In genomic region chr11:95631301-95631700, GRCm38 (mm10) we compare ENCODE assay signal across 12 mouse cellular contexts. TPM values are rescaled to one million over a fixed set of nuclear protein-coding genes. Genes with fewer than 3 reads are reported as not detected.
DNase-seq lines count a peak whose midpoint lies in the region; ATAC-seq lines count a peak whose summit lies in the region.
"Had no signal": no experiment of that assay in that cellular context is flagged by ENCODE, and none has a peak within 500 bp of the region (broad histone marks: within the 10 kb centered on the region; RNA-seq: fewer than 3 reads in every experiment).

No protein-coding gene starts in this region.

- peak overlapping the region; percentile 19; the same call in 1 of the 2 replicates for H3K4me3 ChIP-seq in embryonic facial prominence, embryonic 10.5 days
- H3K4me3 ChIP-seq in embryonic facial prominence, embryonic 13.5 days: no peak overlapping the region
- H3K4me3 ChIP-seq in limb, embryonic 15.5 days: no peak overlapping the region
- H3K4me3 ChIP-seq: hindbrain, embryonic 15.5 days; liver, embryonic 13.5 days had no signal

- 0 out of 2 replicates have a peak overlapping the region, but pooled peaks have one; percentile 16 for H3K4me2 ChIP-seq in embryonic facial prominence, embryonic 13.5 days
- no peak overlapping the region for H3K4me2 ChIP-seq in limb, embryonic 15.5 days
- H3K4me2 ChIP-seq: hindbrain, embryonic 15.5 days; liver, embryonic 13.5 days had no signal

- no peaks in the 10 kb centered on the region for H3K36me3 ChIP-seq in embryonic facial prominence, embryonic 10.5 days (replicated peaks)
- H3K36me3 ChIP-seq in embryonic facial prominence, embryonic 13.5 days: no peaks in the 10 kb centered on the region
- no peaks in the 10 kb centered on the region for H3K36me3 ChIP-seq in limb, embryonic 15.5 days
- H3K36me3 ChIP-seq: hindbrain, embryonic 15.5 days; liver, embryonic 13.5 days had no signal

- no peaks in the 10 kb centered on the region for H3K9me3 ChIP-seq in embryonic facial prominence, embryonic 10.5 days
- H3K9me3 ChIP-seq in embryonic facial prominence, embryonic 13.5 days: no peaks in the 10 kb centered on the region
- H3K9me3 ChIP-seq in limb, embryonic 15.5 days: no peaks in the 10 kb centered on the region
- H3K9me3 ChIP-seq: hindbrain, embryonic 15.5 days; liver, embryonic 13.5 days had no signal

- H3K27me3 ChIP-seq in embryonic facial prominence, embryonic 10.5 days (replicated peaks; ENCODE audit: low read depth, poor library complexity, severe bottlenecking): peaks cover 37% of the 10 kb centered on the region
- 0 out of 2 replicates have a peak, but pooled peaks cover 8% of the 10 kb centered on the region for H3K27me3 ChIP-seq in embryonic facial prominence, embryonic 13.5 days
- peaks cover 15% of the 10 kb centered on the region for H3K27me3 ChIP-seq in limb, embryonic 15.5 days

- H3K9ac ChIP-seq in embryonic facial prominence, embryonic 13.5 days: no peak overlapping the region
- no peak overlapping the region for H3K9ac ChIP-seq in limb, embryonic 15.5 days
- H3K9ac ChIP-seq: hindbrain, embryonic 15.5 days; liver, embryonic 13.5 days had no signal

- 42% methylated on average over 4 of the region's 4 CpGs for WGBS in embryonic facial prominence, embryonic 10.5 days
- WGBS in embryonic facial prominence, embryonic 13.5 days: 35% methylated on average over 4 of the region's 4 CpGs
- WGBS in limb, embryonic 15.5 days: 24% methylated on average over 4 of the region's 4 CpGs

- peaks cover 83% of the 10 kb centered on the region for H3K4me1 ChIP-seq in embryonic facial prominence, embryonic 10.5 days
- peaks cover 51% of the 10 kb centered on the region for H3K4me1 ChIP-seq in embryonic facial prominence, embryonic 13.5 days
- peaks cover 41% of the 10 kb centered on the region for H3K4me1 ChIP-seq in limb, embryonic 15.5 days
- H3K4me1 ChIP-seq: liver, embryonic 13.5 days had no signal

- DNase-seq in kidney, postnatal 10 days: peak; percentile 45
- no peak for DNase-seq in kidney, adult 18-20 months
- peak; percentile 85 for DNase-seq in embryonic facial prominence, embryonic 10.5 days (ENCODE audit: low spot score)
- no peak for DNase-seq in urinary bladder, postnatal 10 days (ENCODE audit: low spot score)
- no peak for DNase-seq in gastrocnemius, postnatal 10 days
- DNase-seq: cerebellum, adult 11-12 months; heart, adult 11 months; liver, embryonic 13.5 days; thymus, postnatal 36 days had no signal

- peak overlapping the region; percentile 78 for H3K27ac ChIP-seq in embryonic facial prominence, embryonic 10.5 days (replicated peaks)
- H3K27ac ChIP-seq in embryonic facial prominence, embryonic 13.5 days: peak overlapping the region; percentile 85
- peak overlapping the region; percentile 63 for H3K27ac ChIP-seq in limb, embryonic 15.5 days
- H3K27ac ChIP-seq: hindbrain, embryonic 15.5 days; liver, embryonic 13.5 days had no signal

- peak; percentile 66; the same call in 1 of the 2 replicates for ATAC-seq in embryonic facial prominence, embryonic 13.5 days (ENCODE audit: insufficient number of reproducible peaks, insufficient read depth, low FRiP score, low TSS enrichment, low read depth)
- ATAC-seq in limb, embryonic 15.5 days (ENCODE audit: insufficient number of reproducible peaks, low FRiP score, low TSS enrichment, low read depth): peak; percentile 71

RNA-seq across cellular contexts. Expression of gene Phb, which starts 35.5 kb away (rescaled TPM):
- polyA plus RNA-seq in embryonic facial prominence, embryonic 10.5 days (2016; fragmentation: Nextera tagmentation; extraction: Ambion mirVana): 309 and 312 TPM in 2 replicates
- polyA plus RNA-seq in embryonic facial prominence, embryonic 13.5 days (2015; fragmentation: Nextera tagmentation; extraction: Ambion mirVana): 209 and 218 TPM in 2 replicates
- polyA plus RNA-seq in limb, embryonic 15.5 days (2015; fragmentation: Nextera tagmentation; extraction: Ambion mirVana): 195 and 220 TPM in 2 replicates
- 100 to 1,000 TPM; 139 to 155 TPM for total RNA-seq in gastrocnemius, postnatal 10 days (2021)

RNA-seq across cellular contexts. Expression of gene Ngfr, which starts 43.8 kb away (rescaled TPM):
- 21.7 and 23.5 TPM in 2 replicates for polyA plus RNA-seq in embryonic facial prominence, embryonic 10.5 days (2016; fragmentation: Nextera tagmentation; extraction: Ambion mirVana)
- 25.4 and 27.2 TPM in 2 replicates for polyA plus RNA-seq in embryonic facial prominence, embryonic 13.5 days (2015; fragmentation: Nextera tagmentation; extraction: Ambion mirVana)
- 34.0 and 45.2 TPM in 2 replicates for polyA plus RNA-seq in limb, embryonic 15.5 days (2015; fragmentation: Nextera tagmentation; extraction: Ambion mirVana)
- total RNA-seq in gastrocnemius, postnatal 10 days (2021): 1 to 10 TPM; 8.1 to 8.5 TPM

Comparison
In these comparisons a context has a peak if more than half of its experiments do, and no peak if none do; other contexts are left out.
1. DNase-seq: peak in kidney, postnatal 10 days (single experiment) and embryonic facial prominence, embryonic 10.5 days (single experiment); none in kidney, adult 18-20 months (single experiment), urinary bladder, postnatal 10 days (single experiment) and gastrocnemius, postnatal 10 days (single experiment).
2. Peak in every context shown above with its lines, with median percentiles within 50 percentile points of each other: H3K27ac ChIP-seq.